Mouse (Mus musculus) megakaryocyte, embryonic 14.5 days (primary cell): ENCODE results near the gene Ghrhr. TPM values are rescaled to one million over a fixed set of nuclear protein-coding genes. Genes with fewer than 3 reads are reported as not detected.
A peak's percentile ranks its signal among the peaks of the same experiment; 100 is the strongest.

ENCODE experiments used
- H3K27me3 ChIP-seq: replicated peaks from 2 replicates; pipeline ENCODE3; 2012; ENCODE audit warnings: inconsistent platforms
- H3K36me3 ChIP-seq: replicated peaks from 2 replicates; pipeline ENCODE3; 2012; ENCODE audit warnings: low read length, inconsistent platforms, mixed read lengths
- H3K4me1 ChIP-seq: 2 replicates; pipeline ENCODE4 v1.6.1; 2012; ENCODE audit warnings: inconsistent platforms
- H3K4me3 ChIP-seq: replicated peaks from 2 replicates; pipeline ENCODE3; 2012; ENCODE audit warnings: moderate library complexity, mild to moderate bottlenecking, inconsistent platforms
- H3K9me3 ChIP-seq: 2 replicates; pipeline ENCODE4 v1.6.1; 2012; ENCODE audit warnings: inconsistent platforms
- FLI1 ChIP-seq: IDR thresholded peaks from 2 replicates; pipeline ENCODE4 v1.6.1; 2012; ENCODE audit warnings: low read length, inconsistent platforms, mixed read lengths
- GATA1 ChIP-seq: IDR thresholded peaks from 3 replicates; pipeline ENCODE4 v1.6.1; 2012; ENCODE audit warnings: mixed read lengths, low read length, inconsistent platforms, borderline replicate concordance
- polyA plus RNA-seq: library from polyadenylated mRNA; stranded (reverse); fragments of >175 nt; gene quantifications from 2 replicates; pipeline ENCODE4 v1.2.3, GENCODE M21; 2012; ENCODE audit warnings: low replicate concordance; ENCODE audit not compliant: insufficient read depth

The Ghrhr gene
- polyA plus RNA-seq, 1 experiment: not detected

GRCm38 (mm10) chr6:55350383-55350952, 25.6 kb upstream of the Ghrhr start:
- Histone ChIP-seq H3K27me3 (no peaks in the 10 kb centered on the region), H3K36me3 (peaks cover 45% of the 10 kb centered on the region), H3K4me1 (peaks cover 70% of the 10 kb centered on the region), H3K4me3 (no peak overlapping the region), H3K9me3 (no peaks in the 10 kb centered on the region)
- TF ChIP-seq FLI1: no peak
- TF ChIP-seq GATA1: no peak

- H3K4me1 ChIP-seq: peaks cover 70% of the 10 kb centered on the region
- no peaks in the 10 kb centered on the region for H3K9me3 ChIP-seq
- H3K4me3 ChIP-seq: no peak overlapping the region
- TF ChIP-seq FLI1 (no peak), GATA1 (no peak)
- no peaks in the 10 kb centered on the region for H3K27me3 ChIP-seq
- peaks cover 33% of the 10 kb centered on the region for H3K36me3 ChIP-seq
These were observed 24.4 kb upstream of the Ghrhr start for GRCm38 (mm10) chr6:55351712-55352111.

- H3K36me3 ChIP-seq: peaks cover 17% of the 10 kb centered on the region
- no peak overlapping the region for H3K4me3 ChIP-seq
- H3K27me3 ChIP-seq: no peaks in the 10 kb centered on the region
- TF ChIP-seq GATA1 (no peak), FLI1 (no peak)
- peaks cover 70% of the 10 kb centered on the region for H3K4me1 ChIP-seq
- no peaks in the 10 kb centered on the region for H3K9me3 ChIP-seq
These were observed 22.2 kb upstream of the Ghrhr start for GRCm38 (mm10) chr6:55353711-55354445.

GRCm38 (mm10) chr6:55354456-55355117, 21.5 kb upstream of the Ghrhr start:
- no peak overlapping the region for H3K4me3 ChIP-seq
- no peaks in the 10 kb centered on the region for H3K9me3 ChIP-seq
- H3K27me3 ChIP-seq: no peaks in the 10 kb centered on the region
- TF ChIP-seq GATA1 (no peak), FLI1 (no peak)
- peaks cover 69% of the 10 kb centered on the region for H3K4me1 ChIP-seq
- peaks cover 10% of the 10 kb centered on the region for H3K36me3 ChIP-seq

- peaks cover 73% of the 10 kb centered on the region for H3K4me1 ChIP-seq
- H3K36me3 ChIP-seq: peaks cover 1% of the 10 kb centered on the region
- no peaks in the 10 kb centered on the region for H3K9me3 ChIP-seq
- no peaks in the 10 kb centered on the region for H3K27me3 ChIP-seq
- no peak overlapping the region for H3K4me3 ChIP-seq
- TF ChIP-seq GATA1 (no peak), FLI1 (no peak)
These were observed 20.5 kb upstream of the Ghrhr start for GRCm38 (mm10) chr6:55355575-55355974.

GRCm38 (mm10) chr6:55356017-55356703, 19.9 kb upstream of the Ghrhr start:
- no peaks in the 10 kb centered on the region for H3K9me3 ChIP-seq
- H3K4me1 ChIP-seq: peaks cover 73% of the 10 kb centered on the region
- peak overlapping the region; percentile 62 for H3K4me3 ChIP-seq
- H3K27me3 ChIP-seq: no peaks in the 10 kb centered on the region
- H3K36me3 ChIP-seq: no peaks in the 10 kb centered on the region
- TF ChIP-seq GATA1 (no peak), FLI1 (no peak)

GRCm38 (mm10) chr6:55356976-55357635, 19.0 kb upstream of the Ghrhr start:
- Histone ChIP-seq H3K9me3 (no peaks in the 10 kb centered on the region), H3K4me1 (peaks cover 73% of the 10 kb centered on the region), H3K36me3 (no peaks in the 10 kb centered on the region), H3K27me3 (no peaks in the 10 kb centered on the region), H3K4me3 (no peak overlapping the region)
- no peak for TF ChIP-seq GATA1
- no peak for TF ChIP-seq FLI1

- TF ChIP-seq GATA1 (no peak), FLI1 (no peak)
- Histone ChIP-seq H3K27me3 (no peaks in the 10 kb centered on the region), H3K4me3 (no peak overlapping the region), H3K4me1 (peaks cover 75% of the 10 kb centered on the region), H3K36me3 (no peaks in the 10 kb centered on the region), H3K9me3 (no peaks in the 10 kb centered on the region)
These were observed 18.5 kb upstream of the Ghrhr start for GRCm38 (mm10) chr6:55357636-55358031.

- TF ChIP-seq FLI1 (no peak), GATA1 (no peak)
- Histone ChIP-seq H3K4me1 (peaks cover 72% of the 10 kb centered on the region), H3K9me3 (no peaks in the 10 kb centered on the region), H3K27me3 (no peaks in the 10 kb centered on the region), H3K4me3 (no peak overlapping the region), H3K36me3 (no peaks in the 10 kb centered on the region)
These were observed 17.4 kb upstream of the Ghrhr start for GRCm38 (mm10) chr6:55358731-55359143.
